Mouse (Mus musculus) liver, postnatal 0 days (tissue): Measurements from ENCODE around the gene Entpd7. TPM values are rescaled to one million over a fixed set of nuclear protein-coding genes. Genes with fewer than 3 reads are reported as not detected.

Source experiments
- ATAC-seq: fragments of 200-750 bp; cut with Nextera tagmentation; 2 replicates; pipeline ENCODE4 v1.8.0; 2017; ENCODE audit warnings: mild to moderate bottlenecking, moderate library complexity
- DNase-seq: peaks from one replicate; pipeline ENCODE4 v3.0.0-alpha.2; 2016
- H3K27ac ChIP-seq: fragments of 300-500 bp; sonication (generic); 2 replicates; pipeline ENCODE4 v1.5.1; 2014; ENCODE audit warnings: antibody characterized with exemption, moderate library complexity, mild to moderate bottlenecking, low read depth
- H3K27me3 ChIP-seq: fragments of 300-500 bp; sonication (generic); 2 replicates; pipeline ENCODE4 v1.6.1; 2014; ENCODE audit warnings: low read length, control low read depth, mixed read lengths; ENCODE audit not compliant: insufficient read depth
- H3K36me3 ChIP-seq: fragments of 300-500 bp; sonication (generic); replicated peaks from 2 replicates; pipeline ENCODE4 v1.6.1; 2014; ENCODE audit warnings: mild to moderate bottlenecking, control low read depth, low read length, moderate library complexity, mixed read lengths; ENCODE audit not compliant: insufficient read depth
- H3K4me1 ChIP-seq: fragments of 300-500 bp; sonication (generic); 2 replicates; pipeline ENCODE4 v1.6.1; 2014; ENCODE audit warnings: antibody characterized with exemption, mild to moderate bottlenecking, control low read depth; ENCODE audit not compliant: insufficient read depth
- H3K4me2 ChIP-seq: fragments of 300-500 bp; sonication (generic); 2 replicates; pipeline ENCODE4 v1.6.1; 2014; ENCODE audit warnings: low read depth, mild to moderate bottlenecking, low read length, moderate library complexity, mixed read lengths
- H3K4me3 ChIP-seq: fragments of 300-500 bp; sonication (generic); 2 replicates; pipeline ENCODE4 v1.5.1; 2014; ENCODE audit warnings: low read depth, low read length
- H3K9ac ChIP-seq: fragments of 300-500 bp; sonication (generic); replicated peaks from 2 replicates; pipeline ENCODE4 v1.6.1; 2014; ENCODE audit warnings: mild to moderate bottlenecking, moderate library complexity
- H3K9me3 ChIP-seq: fragments of 300-500 bp; sonication (generic); 2 replicates; pipeline ENCODE4 v1.6.1; 2016; ENCODE audit warnings: mild to moderate bottlenecking, control low read depth, low read length, mixed read lengths
- CTCF ChIP-seq: sonication (generic); IDR thresholded peaks from 2 replicates; pipeline ENCODE4 v1.5.1; 2016; ENCODE audit warnings: antibody characterized with exemption, low read depth
- EP300 ChIP-seq: IDR thresholded peaks from 2 replicates; pipeline ENCODE4 v1.6.1; 2016; ENCODE audit warnings: antibody characterized with exemption, low read depth, mild to moderate bottlenecking
- WGBS: fragments of 180-500 bp; shearing (Covaris S2); extraction: QIAGEN DNeasy Blood & Tissue Kit; methylation state at CpG from one replicate; pipeline ENCODE4 v1.1.7; 2014; ENCODE audit not compliant: insufficient replicate concordance; 5-methylcytosine and 5-hydroxymethylcytosine counted together
- polyA plus RNA-seq: library from polyadenylated mRNA; unstranded; fragments of >200 nt; fragmentation: Nextera tagmentation; extraction: Ambion mirVana; gene quantifications from 2 replicates; pipeline ENCODE4 v1.2.1, GENCODE M21; 2015

The Entpd7 gene
- polyA plus RNA-seq, 1 experiment from 2014 or later = 1.9 TPM

DNA sequence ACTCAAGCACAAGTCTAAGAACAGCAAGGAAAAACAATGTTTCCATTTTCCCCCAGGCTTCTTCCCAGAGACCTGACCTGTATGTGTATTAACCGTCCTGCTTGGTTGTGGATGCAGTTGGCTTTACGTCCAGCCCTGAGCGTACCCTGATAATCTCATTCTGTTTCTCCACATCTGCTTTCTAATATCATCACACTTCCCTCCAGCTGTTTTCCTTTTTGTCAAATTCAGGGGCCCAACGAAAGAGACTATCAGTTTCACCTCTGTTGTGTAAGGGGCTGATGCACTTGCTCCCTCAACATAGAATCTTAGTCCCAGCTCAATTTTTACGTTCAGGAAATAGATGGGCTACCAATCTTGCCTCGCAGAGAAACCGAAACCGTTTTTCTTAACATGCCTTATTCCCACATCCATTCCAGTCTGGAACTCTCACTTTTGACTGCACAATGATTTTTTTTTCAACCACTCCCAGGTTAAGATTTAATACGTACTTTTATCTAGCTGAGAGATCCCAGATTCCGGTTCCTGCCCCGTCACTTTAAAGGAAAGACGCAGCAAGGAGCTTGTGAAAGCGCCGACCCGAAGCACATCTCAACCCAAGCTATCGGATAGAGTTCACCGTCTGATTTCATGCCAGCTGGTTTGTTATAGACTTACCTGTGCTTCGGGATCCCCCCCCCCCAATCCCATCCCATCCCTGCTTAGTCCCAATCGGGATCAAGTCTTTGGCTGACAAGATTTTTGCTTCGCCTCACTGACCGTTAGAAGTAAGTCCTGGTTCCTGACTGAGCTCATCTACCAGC, 15.8 kb upstream of the Entpd7 start:
- Histone ChIP-seq H3K4me3 (peak overlapping the region; percentile 86), H3K27me3 (no peaks in the 10 kb centered on the region), H3K36me3 (0 out of 2 replicates have a peak, but pooled peaks cover 3% of the 10 kb centered on the region), H3K27ac (peak overlapping the region; percentile 91), H3K9me3 (no peaks in the 10 kb centered on the region), H3K4me1 (peaks cover 42% of the 10 kb centered on the region), H3K4me2 (peak overlapping the region; percentile 89), H3K9ac (peak overlapping the region; percentile 88)
- WGBS = 4% methylated on average over 21 of the region's 21 CpGs
- DNase-seq (no peak), ATAC-seq (no peak)
- TF ChIP-seq EP300 (no peak), CTCF (no peak)

DNA sequence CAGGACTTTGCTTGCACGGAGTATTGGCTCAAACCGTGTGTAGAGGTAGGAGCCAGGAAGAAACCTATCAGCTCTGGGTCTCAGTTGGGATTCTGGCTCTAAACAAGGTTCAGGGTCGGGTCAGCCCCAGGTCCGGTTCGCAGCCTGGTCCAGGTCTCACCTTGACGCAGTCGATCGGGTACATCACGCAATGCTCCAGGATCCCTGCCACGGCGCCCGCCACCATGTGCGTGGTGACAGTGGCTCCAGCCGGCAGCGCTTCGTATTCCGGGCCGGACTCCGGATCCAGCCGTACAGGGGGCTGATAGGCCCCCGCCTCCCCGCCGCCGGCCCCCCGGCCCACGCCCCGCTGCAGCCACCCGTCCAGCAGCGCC, 15.2 kb upstream of the Entpd7 start:
- TF ChIP-seq CTCF (no peak), EP300 (no peak)
- Histone ChIP-seq H3K27me3 (no peaks in the 10 kb centered on the region), H3K27ac (peak overlapping the region; percentile 91), H3K4me1 (peaks cover 42% of the 10 kb centered on the region), H3K9ac (peak overlapping the region; percentile 88), H3K4me2 (peak overlapping the region; percentile 89), H3K9me3 (no peaks in the 10 kb centered on the region), H3K4me3 (peak overlapping the region; percentile 86), H3K36me3 (0 out of 2 replicates have a peak, but pooled peaks cover 2% of the 10 kb centered on the region)
- WGBS = 0% methylated on average over 19 of the region's 29 CpGs
- DNase-seq (no peak), ATAC-seq (peak; percentile 2; the same call in 1 of the 2 replicates)

DNA sequence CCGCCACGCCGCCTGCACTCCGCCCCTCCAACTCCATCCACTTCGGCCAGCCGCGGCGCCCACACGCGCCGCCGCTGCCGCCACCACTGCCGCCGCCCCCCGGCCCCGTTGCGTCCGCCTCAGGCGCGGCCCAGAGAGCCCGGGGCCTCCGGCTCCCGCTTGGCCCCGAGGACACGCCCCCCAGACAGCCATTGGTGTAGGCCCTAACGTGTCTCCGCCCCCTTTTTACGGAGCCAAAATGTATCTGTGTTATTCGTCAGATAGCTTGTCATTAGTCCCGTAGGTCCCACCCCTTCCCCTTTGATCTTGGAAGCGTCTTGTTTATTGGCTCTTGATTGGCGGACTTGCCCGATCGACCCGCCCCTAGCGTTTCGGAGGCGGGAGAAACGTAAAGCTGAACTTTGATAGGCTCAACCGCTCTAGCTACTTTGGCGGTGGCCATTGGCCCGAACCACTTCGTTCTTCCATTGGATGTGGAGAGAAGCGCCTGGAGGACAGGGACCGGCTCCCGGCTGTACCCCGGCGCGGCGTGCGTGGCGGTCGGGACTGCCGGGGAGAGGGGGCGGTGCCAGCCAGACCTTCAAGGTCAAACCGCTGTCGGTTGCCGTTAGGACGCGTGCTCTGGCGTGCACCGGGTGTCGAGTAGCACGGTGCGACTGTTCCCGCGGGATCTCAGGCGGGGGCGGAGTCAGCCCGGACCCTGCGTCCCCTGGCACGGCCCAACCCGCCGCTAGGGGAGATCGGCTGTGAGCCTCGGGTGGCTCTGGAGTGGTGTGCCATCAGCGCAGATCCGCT, 14.5 kb upstream of the Entpd7 start, which contains the start of gene Slc25a28:
Gene Slc25a28 (minus strand): TSS at position 152 of the 795 bp plus-strand sequence.
- Histone ChIP-seq H3K36me3 (no peaks in the 10 kb centered on the region), H3K9ac (peak within 1 kb of the TSS; percentile 88), H3K4me1 (peaks cover 39% of the 10 kb centered on the region), H3K9me3 (no peaks in the 10 kb centered on the region), H3K4me2 (peak within 1 kb of the TSS; percentile 96), H3K4me3 (peak within 1 kb of the TSS; percentile 86), H3K27ac (peak within 1 kb of the TSS; percentile 99), H3K27me3 (no peaks in the 10 kb centered on the region)
- TF ChIP-seq EP300 = peak; percentile 48; the same call in 1 of the 2 replicates
- TF ChIP-seq CTCF = peak; percentile 90
- WGBS = under 1% methylated on average over 65 of the region's 79 CpGs
- ATAC-seq (peak; percentile 91), DNase-seq (peak; percentile 97)

DNA sequence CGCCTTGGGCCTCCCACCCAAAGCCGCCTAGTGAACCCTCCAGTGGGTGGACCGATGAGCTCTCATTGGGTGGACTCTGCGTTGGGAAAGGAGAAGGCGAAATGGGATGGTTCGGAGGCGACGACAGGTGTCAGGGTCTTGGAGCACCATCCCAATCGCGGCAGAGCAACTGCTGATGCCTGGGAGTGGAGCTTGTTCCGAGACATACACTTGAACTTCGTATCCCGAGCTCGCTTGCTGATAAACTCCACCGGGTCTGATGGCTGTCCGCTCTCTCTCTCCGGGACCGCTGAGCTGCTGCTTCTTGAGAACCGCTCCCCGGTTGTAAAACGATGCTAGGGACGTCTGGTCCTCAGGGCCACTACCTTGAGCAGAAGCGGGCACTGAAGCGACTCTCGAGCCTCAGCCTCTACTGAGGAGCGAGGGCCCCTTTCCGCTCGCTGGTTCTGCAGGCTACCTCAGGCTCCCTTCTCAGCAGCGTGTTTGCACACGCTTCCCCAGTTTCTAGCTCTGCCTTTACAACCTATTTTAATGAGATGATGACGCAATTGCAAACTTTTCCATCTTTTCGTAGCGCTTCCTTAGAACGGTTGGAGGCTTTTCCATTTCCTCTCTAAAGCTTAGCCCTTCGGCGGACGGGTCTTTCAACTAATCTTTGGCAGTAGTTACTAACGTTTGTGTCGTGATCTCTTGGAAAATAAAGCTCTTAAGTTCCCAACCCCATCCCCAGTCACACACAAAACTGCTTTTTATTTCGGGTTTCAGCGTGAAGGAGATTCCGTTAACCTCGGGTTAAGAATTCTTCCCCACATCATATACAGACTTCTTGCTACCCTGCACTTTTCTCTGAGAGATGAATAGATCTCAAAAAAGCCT, 13.7 kb upstream of the Entpd7 start:
- ATAC-seq (no peak), DNase-seq (no peak)
- no peaks in the 10 kb centered on the region for H3K36me3 ChIP-seq
- peak overlapping the region; percentile 80 for H3K9ac ChIP-seq
- H3K27me3 ChIP-seq = no peaks in the 10 kb centered on the region
- H3K9me3 ChIP-seq = no peaks in the 10 kb centered on the region
- peak overlapping the region; percentile 99 for H3K27ac ChIP-seq
- peak overlapping the region; percentile 96 for H3K4me2 ChIP-seq
- TF ChIP-seq EP300 (no peak), CTCF (no peak)
- peak overlapping the region; percentile 70 for H3K4me3 ChIP-seq
- 1% methylated on average over 43 of the region's 43 CpGs for WGBS
- H3K4me1 ChIP-seq = peaks cover 30% of the 10 kb centered on the region

DNA sequence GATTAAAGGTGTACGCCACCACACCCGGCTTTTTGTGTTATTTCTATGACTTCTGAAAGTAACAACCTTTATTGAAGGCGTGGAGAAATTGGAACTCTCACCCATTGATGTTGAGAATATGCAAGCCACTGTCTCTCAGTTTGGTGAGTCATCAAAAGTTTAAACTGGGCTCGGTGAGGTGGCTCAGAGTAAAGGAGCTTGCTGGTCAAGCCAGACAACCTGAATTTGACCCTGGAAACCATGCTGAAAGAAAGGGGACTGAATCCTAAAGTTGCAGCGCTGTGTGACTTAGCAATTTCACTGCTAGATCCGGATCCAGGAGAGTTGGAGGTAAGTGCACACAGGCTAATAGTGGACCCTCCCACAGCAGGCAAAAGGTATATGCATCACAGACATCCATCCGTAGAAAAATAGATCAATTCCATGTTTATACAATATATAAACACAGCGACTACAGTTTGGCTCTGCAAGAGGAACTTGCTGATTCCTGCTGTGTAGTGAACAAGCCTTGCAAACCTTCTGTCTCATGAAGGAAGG, 10.9 kb upstream of the Entpd7 start:
- H3K27ac ChIP-seq = peak overlapping the region; percentile 79
- H3K4me2 ChIP-seq = no peak overlapping the region
- DNase-seq (no peak), ATAC-seq (no peak)
- H3K36me3 ChIP-seq = no peaks in the 10 kb centered on the region
- WGBS = 68% methylated on average over 8 of the region's 8 CpGs
- H3K9ac ChIP-seq = no peak overlapping the region
- H3K4me3 ChIP-seq = no peak overlapping the region
- peaks cover 10% of the 10 kb centered on the region for H3K4me1 ChIP-seq
- TF ChIP-seq CTCF = no peak
- TF ChIP-seq EP300 = no peak
- no peaks in the 10 kb centered on the region for H3K27me3 ChIP-seq
- no peaks in the 10 kb centered on the region for H3K9me3 ChIP-seq
